Mouse (Mus musculus) spleen, adult 2 months (tissue): ENCODE results near the gene Usp30.

Experiments used
- CTCF ChIP-seq: fragments of 200-500 bp; IDR thresholded peaks from 2 replicates; pipeline ENCODE4 v1.5.1; 2011; ENCODE audit warnings: mild to moderate bottlenecking, inconsistent platforms; ENCODE audit not compliant: insufficient read depth, insufficient read length, insufficient replicate concordance; ENCODE audit errors: extremely low read depth
- POLR2A ChIP-seq: fragments of 200-500 bp; IDR thresholded peaks from 2 replicates; pipeline ENCODE4 v1.6.1; 2011; ENCODE audit warnings: low read depth, low read length, inconsistent platforms

GRCm38 (mm10) chr5:114152359-114153092 is 87.3 kb downstream of the Usp30 start:
- no peak for TF ChIP-seq CTCF
- TF ChIP-seq POLR2A, result no peak
